Mouse (Mus musculus): ENCODE data around the gene Cpxm2.
A peak's percentile ranks its signal among the peaks of the same experiment; 100 is the strongest.

Cpxm2 gene

DNA sequence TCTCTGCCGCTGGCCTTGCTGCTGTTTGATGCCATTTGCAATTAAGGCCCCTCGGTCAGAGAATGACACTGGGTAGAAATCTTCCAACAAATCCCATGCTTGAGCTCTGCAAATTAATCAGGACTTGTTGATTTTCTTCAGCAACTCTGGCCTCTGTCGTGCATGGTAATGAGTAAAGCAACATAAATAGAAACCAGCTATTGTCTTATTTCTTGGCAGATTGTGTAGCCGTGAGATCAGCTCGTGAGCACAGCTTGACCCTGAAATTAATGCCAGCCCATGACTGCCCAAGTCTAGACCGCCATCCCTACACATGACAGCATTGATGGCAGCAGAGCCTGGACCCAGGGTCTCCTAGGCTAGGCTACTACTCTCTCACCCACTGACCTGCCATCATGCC, 25.9 kb downstream of the Cpxm2 start:
- no peak for DNase-seq

DNA sequence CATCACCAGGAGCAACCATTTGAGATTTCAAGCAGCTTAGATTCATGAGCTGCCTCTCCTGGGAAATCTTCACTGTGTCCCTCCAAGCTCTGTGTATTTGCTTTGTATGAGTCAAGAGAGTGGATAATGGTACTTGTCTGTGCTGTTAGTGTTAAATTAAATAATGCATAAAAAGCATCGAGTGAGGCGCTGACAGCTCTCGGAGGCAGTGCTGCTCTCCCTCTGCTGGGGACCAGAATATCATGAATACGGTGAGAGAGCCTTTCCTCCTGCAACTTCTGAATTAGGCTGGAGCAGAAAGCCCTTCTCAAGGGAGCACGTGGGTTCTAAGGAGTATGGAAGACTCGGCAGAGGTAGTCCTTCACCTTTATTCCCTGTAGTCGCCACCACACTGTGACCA, 29.6 kb downstream of the Cpxm2 start:
- DNase-seq = no peak

DNA sequence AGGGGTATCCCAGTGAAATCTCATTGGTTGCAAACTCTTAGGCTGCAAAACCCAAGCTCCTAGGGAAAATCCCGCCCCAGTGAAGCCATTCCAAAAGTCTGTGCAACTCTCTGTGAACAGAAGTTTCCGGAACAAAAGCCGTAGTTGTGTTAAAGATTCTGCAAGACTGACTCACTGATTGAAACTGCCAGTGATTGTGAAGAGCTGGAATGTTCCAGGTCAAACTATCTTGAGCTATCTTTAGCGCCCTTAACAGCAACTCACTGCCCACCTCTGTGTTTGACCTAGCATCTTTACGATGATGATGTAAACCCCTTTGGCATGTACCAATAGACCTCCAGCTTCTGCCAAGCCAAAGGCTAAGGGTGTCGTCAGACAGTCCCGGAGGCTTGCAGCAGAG, 31.3 kb downstream of the Cpxm2 start:
- no peak for DNase-seq

DNA sequence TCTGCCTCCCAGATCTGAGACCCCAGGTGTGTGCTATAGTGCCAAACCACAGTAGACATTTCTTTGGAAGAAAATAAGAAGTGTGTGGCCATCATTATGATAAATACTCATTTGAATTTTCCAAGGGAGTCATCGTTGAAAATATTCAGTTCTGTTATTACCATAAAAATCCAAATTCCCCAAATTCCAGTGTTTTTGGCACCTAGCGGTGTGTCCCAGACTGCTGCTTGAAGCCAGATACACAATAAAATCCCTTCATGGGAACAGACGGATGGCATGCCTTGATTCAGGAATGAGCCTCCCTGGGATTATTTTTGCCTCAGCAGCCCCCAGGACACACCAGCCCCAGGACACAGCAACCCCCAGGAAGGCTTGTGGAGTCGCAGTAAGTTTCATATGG, 34.7 kb downstream of the Cpxm2 start:
- DNase-seq = no peak

- no peak for DNase-seq
These were observed 42.8 kb downstream of the Cpxm2 start for GRCm38 (mm10) chr7:132111770-132112169.

- no peak for DNase-seq
These were observed 44.2 kb downstream of the Cpxm2 start for GRCm38 (mm10) chr7:132110308-132110707.

DNA sequence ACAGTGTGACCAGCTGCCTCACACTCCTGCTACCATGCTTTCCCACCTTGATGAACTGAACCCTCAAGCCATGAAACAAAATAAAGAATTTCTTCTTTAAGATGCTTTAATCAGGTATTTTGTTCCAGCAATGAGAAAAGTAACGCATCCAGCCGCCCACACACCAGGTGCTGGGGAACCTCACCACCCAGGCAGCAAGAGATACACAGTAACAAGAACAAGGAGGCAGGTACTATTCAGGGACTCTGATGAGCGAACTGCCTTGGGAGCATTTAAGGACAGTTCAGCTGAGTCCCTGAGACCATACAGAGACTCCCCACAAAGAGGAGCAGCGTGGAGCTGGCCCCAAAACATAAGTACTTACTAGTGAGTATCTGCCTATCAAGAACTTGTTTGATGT, 47.6 kb downstream of the Cpxm2 start:
- no peak for DNase-seq

GRCm38 (mm10) chr7:132105326-132105725, 49.2 kb downstream of the Cpxm2 start:
- no peak for DNase-seq

- DNase-seq = peak in 1 of 2 experiments; percentile 21
These were observed 56.1 kb downstream of the Cpxm2 start for GRCm38 (mm10) chr7:132098441-132098840.

DNA sequence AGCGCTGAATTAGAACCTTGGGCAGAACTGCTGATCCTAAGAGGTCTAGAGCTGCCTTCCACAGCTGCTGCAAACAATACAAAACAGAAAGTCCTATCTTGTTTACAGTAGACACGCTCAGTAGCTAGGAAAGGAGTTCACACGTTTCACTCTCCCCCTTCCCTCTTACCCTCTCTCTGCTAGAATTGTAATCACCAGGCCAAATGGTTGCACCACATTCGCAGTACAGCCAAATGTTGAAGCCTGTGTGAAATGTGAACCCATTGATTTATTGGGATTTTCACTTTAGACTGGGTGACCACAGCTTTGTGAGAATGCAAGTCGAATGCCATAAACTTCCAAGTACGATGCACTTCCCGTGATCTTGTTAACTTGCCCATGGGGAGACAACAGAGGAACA, 59.9 kb downstream of the Cpxm2 start:
- no peak for DNase-seq

DNA sequence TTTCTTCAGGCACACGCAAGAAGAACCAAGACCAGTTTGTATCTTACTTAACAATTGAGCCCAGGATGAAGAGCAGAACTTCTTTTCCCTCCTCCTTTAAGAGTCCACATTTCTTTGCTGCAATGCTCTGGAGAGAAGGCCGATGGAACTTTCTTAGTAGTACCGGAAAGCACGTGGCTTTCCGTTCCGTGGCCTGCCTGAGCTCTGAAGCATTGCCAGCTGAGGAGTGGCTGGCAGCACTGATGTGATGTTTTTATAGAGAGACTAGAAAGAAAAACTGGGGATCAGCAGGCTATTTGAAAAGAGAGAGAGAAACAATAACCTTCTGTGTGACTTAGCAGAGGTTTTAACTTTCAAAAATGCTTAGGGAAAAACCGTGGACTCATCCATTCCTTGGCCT, 63.0 kb downstream of the Cpxm2 start:
- DNase-seq = no peak

GRCm38 (mm10) chr7:132088606-132089005, 65.9 kb downstream of the Cpxm2 start:
- no peak for DNase-seq

DNA sequence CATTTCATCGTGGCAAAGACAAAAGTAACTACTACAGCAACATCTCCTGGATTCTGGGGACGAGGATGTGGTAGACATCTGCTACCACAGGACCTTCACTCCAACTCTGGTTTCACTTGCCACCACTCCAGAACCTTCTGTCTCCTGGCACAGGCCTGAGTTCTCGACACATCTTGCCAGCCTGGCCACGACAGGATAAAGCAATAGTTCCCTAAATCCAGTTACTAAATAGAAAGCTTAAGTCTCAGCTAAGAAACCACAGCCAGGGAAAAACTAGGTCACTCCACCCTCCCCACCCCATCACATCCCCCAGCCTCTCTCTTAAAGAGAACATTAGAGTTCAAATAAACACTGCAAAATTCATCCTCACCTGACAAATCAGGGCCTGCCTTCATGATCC, 66.4 kb downstream of the Cpxm2 start:
- no peak for DNase-seq

GRCm38 (mm10) chr7:132075825-132076224, 78.7 kb downstream of the Cpxm2 start:
- no peak for DNase-seq

DNA sequence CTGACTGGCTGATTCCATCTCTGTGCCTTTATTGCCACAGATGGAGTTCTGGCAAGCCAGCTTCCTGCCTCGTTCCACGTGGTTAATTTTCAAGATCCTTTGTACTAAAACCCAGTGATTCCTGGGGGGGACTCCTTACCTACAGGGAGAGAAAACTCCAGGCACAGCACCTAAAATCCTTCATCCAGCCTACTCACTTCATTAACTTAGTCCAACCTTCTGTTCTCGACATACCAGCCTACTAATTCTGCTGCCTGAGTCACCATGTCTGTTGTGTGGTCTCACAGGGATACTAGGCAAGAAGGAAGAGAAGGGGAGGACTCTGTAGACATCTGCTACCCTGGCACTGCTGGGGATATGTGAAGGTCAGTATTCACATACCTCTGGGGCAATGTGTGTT, 80.0 kb downstream of the Cpxm2 start:
- DNase-seq = no peak

- DNase-seq = no peak
These were observed 83.5 kb downstream of the Cpxm2 start for GRCm38 (mm10) chr7:132070877-132071625.

- no peak for DNase-seq
These were observed 86.6 kb downstream of the Cpxm2 start for GRCm38 (mm10) chr7:132067951-132068350.

GRCm38 (mm10) chr7:132067511-132067910, 87.0 kb downstream of the Cpxm2 start:
- DNase-seq = no peak

DNA sequence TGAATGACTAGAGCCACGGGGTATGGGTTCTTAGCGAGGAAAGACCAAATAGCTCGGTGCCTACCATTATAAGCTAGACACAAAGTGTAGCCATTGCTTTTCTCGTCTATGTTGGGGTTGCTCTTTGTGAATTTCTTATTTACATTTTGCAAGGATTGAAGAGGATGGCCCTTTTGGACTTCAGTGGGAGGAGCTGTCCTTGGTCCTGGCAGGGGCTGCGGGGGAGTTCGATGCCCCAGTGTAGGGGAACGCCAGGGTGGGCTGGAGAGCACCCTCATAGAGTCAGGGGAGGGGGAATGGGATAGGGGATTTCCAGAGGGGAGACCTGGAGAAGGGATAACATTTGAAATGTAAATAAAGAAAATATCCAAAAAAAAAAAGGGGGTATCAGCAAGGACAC, 94.4 kb downstream of the Cpxm2 start:
- peak; percentile 53 to 62 for DNase-seq

DNA sequence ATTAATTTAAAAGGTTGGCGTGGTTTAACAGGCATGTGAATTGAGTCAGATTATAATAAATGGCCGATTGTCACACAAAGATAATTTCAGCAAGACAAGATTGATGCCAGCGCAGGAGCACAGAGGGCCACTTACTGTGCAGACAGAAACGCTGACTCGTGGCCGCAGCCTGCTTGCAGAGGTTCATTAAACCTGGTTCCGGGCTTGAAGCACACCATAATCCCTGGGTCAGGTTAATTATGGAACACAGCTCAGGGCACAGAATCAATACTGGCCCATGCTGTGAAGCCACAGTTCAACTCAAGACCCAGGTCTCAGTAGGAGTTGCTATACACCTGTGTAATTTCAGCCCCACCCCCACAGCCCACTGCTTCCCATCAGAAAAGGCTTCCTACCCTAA, 98.0 kb downstream of the Cpxm2 start:
- peak; percentile 4 to 6 for DNase-seq

DNA sequence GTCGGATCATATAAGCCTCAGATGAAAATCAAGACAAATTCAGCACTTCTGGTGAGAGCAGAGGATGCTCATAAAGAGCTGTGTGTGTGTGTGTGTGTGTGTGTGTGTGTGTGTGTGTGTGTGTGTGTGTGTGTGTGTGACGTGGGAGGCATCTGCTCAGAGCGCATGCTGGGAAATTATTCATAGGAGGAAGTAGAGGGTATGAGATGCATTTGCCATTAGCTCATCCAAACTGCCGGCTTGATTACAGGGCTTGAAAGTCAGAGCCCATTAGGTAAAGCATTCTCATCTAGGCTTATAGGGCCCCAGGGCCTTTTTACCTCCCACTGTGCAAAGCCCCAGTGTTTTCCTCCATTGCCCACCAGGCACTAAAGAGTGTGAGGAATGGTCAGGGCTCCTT, 107.9 kb downstream of the Cpxm2 start:
- no peak for DNase-seq

GRCm38 (mm10) chr7:132031940-132032531, 122.5 kb downstream of the Cpxm2 start:
- DNase-seq = no peak

DNA sequence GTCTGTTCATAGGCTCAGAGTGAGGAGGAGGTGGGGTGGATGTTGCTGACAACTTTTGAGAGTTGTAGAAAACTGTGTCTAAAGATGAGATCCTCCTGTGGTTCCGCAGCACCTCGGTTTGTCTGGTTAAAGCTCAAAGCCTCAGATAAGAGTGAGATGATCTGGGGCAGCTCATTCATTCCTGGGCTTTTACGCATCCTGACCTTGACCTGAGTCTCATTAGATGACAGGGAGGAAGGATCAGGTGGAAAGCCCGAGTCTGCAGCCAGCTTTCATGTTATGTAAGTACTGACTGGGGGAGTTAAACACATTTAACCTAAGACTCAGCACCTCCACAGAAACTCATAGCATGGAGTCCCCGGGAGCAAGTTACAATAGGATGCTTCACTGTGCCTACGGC, 127.9 kb downstream of the Cpxm2 start:
- DNase-seq = no peak

DNA sequence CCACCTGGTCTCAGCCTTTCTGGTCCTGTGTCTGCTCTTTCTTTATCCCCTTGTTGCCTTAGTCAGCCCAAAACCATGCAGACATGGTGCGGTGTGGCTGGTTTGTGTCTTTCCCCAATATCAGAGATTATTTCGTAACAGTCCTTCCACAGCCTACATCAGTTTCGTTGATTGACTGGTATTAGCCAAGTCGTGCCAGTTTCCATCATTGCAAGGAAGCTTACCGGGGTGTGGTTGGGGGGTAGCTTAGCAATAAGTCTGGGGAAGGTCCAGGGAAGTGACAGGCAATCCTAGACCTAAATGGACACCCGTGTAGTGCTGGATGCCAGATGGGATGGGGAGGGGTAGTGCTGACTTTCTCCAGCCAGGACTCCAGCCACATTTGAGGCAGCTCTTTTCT, 128.9 kb downstream of the Cpxm2 start:
- DNase-seq = no peak

GRCm38 (mm10) chr7:132015933-132016332, 138.6 kb downstream of the Cpxm2 start:
- no peak for DNase-seq
